Mouse (Mus musculus): Measurements from ENCODE around the gene Eya4.

Eya4 gene

GRCm38 (mm10) chr10:23350011-23350911, at the start of gene Eya4:
TSS of gene Eya4 (minus strand) at chr10:23350786.
- DNase-seq (ENCODE audit: low read depth, low spot score), result no peak

- no peak for DNase-seq (ENCODE audit: low read depth, low spot score)
These were observed 44.8 kb upstream of the Eya4 start for GRCm38 (mm10) chr10:23395399-23395798.

- DNase-seq (ENCODE audit: low read depth, low spot score), result no peak
These were observed 44.1 kb upstream of the Eya4 start for GRCm38 (mm10) chr10:23394556-23395245.

GRCm38 (mm10) chr10:23394152-23394551, 43.6 kb upstream of the Eya4 start:
- no peak for DNase-seq (ENCODE audit: low read depth, low spot score)

GRCm38 (mm10) chr10:23363866-23364265, 13.3 kb upstream of the Eya4 start:
- no peak for DNase-seq (ENCODE audit: low read depth, low spot score)

- no peak for DNase-seq (ENCODE audit: low read depth, low spot score)
These were observed 1.1 kb downstream of the Eya4 start for GRCm38 (mm10) chr10:23349392-23350010.

- DNase-seq (ENCODE audit: low read depth, low spot score), result no peak
These were observed 1.6 kb downstream of the Eya4 start for GRCm38 (mm10) chr10:23348893-23349391.

GRCm38 (mm10) chr10:23348101-23348892, 2.3 kb downstream of the Eya4 start:
- no peak for DNase-seq (ENCODE audit: low read depth, low spot score)

- no peak for DNase-seq (ENCODE audit: low read depth, low spot score)
These were observed 13.3 kb downstream of the Eya4 start for GRCm38 (mm10) chr10:23337250-23337649.

- DNase-seq (ENCODE audit: low read depth, low spot score), result no peak
These were observed 17.8 kb downstream of the Eya4 start for GRCm38 (mm10) chr10:23332768-23333167.

- no peak for DNase-seq (ENCODE audit: low read depth, low spot score)
These were observed 22.9 kb downstream of the Eya4 start for GRCm38 (mm10) chr10:23327651-23328050.

- no peak for DNase-seq (ENCODE audit: low read depth, low spot score)
These were observed 28.3 kb downstream of the Eya4 start for GRCm38 (mm10) chr10:23322275-23322674.

GRCm38 (mm10) chr10:23295616-23296015, 55.0 kb downstream of the Eya4 start:
- no peak for DNase-seq (ENCODE audit: low read depth, low spot score)

GRCm38 (mm10) chr10:23292495-23292894, 58.1 kb downstream of the Eya4 start:
- DNase-seq (ENCODE audit: low read depth, low spot score), result no peak

GRCm38 (mm10) chr10:23277371-23277770, 73.2 kb downstream of the Eya4 start:
- no peak for DNase-seq (ENCODE audit: low read depth, low spot score)

- DNase-seq (ENCODE audit: low read depth, low spot score), result no peak
These were observed 79.5 kb downstream of the Eya4 start for GRCm38 (mm10) chr10:23271050-23271621.

GRCm38 (mm10) chr10:23270502-23270901, 80.1 kb downstream of the Eya4 start:
- no peak for DNase-seq (ENCODE audit: low read depth, low spot score)

GRCm38 (mm10) chr10:23252180-23252579, 98.4 kb downstream of the Eya4 start:
- DNase-seq (ENCODE audit: low read depth, low spot score), result no peak

GRCm38 (mm10) chr10:23246485-23246884, 104.1 kb downstream of the Eya4 start:
- DNase-seq (ENCODE audit: low read depth, low spot score), result no peak

- DNase-seq (ENCODE audit: low read depth, low spot score), result no peak
These were observed 113.7 kb downstream of the Eya4 start for GRCm38 (mm10) chr10:23236918-23237317.

GRCm38 (mm10) chr10:23235405-23235804, 115.2 kb downstream of the Eya4 start:
- no peak for DNase-seq (ENCODE audit: low read depth, low spot score)
